Mouse (Mus musculus) CH12.LX (cell line): ENCODE data around the gene Ehmt2. TPM values are rescaled to one million over a fixed set of nuclear protein-coding genes. Genes with fewer than 3 reads are reported as not detected.

Experiments used
- DNase-seq: peaks from one replicate; pipeline ENCODE4 v3.0.0-alpha.2; 2013; ENCODE audit errors: extremely low read depth
- H3K27ac ChIP-seq: 2 replicates; pipeline ENCODE4 v1.5.1; 2012; ENCODE audit warnings: low read depth, mild to moderate bottlenecking, control low read depth, moderate library complexity; ENCODE audit not compliant: insufficient read depth
- H3K27me3 ChIP-seq: replicated peaks from 2 replicates; pipeline ENCODE3; 2012; ENCODE audit warnings: inconsistent platforms
- H3K36me3 ChIP-seq, 2 experiments: replicated peaks in 1 of 2; 2 replicates each; pipeline versions ENCODE3 to v1.6.1; 2012; ENCODE audit warnings: inconsistent platforms in 1 of 2, low read length in 1 of 2, mild to moderate bottlenecking in 1 of 2, mixed read lengths in 1 of 2, moderate library complexity in 1 of 2; ENCODE audit not compliant: control insufficient read depth in 1 of 2, insufficient read depth in 1 of 2
- H3K4me1 ChIP-seq, 2 experiments: 2 replicates each; pipeline ENCODE4 v1.6.1; 2012; ENCODE audit warnings: inconsistent platforms in 1 of 2, moderate library complexity in 1 of 2; ENCODE audit not compliant: insufficient read depth in 2 of 2, control insufficient read depth in 1 of 2
- H3K4me2 ChIP-seq: 2 replicates; pipeline ENCODE4 v1.6.1; 2012; ENCODE audit warnings: low read depth, mild to moderate bottlenecking, control low read depth; ENCODE audit not compliant: poor library complexity, insufficient read depth, severe bottlenecking
- H3K4me3 ChIP-seq, 3 experiments: fragments of 150-350 bp in 1 of 3; sonication (generic) in 1 of 3; replicated peaks in 1 of 3; 2 replicates each; pipeline versions ENCODE3 to v1.5.1; 2011 to 2012; ENCODE audit warnings: low read depth in 2 of 3, low read length in 2 of 3, mild to moderate bottlenecking in 2 of 3, moderate library complexity in 2 of 3, control low read depth in 1 of 3, improper control_type of control experiment in 1 of 3, inconsistent platforms in 1 of 3, mixed read lengths in 1 of 3; ENCODE audit not compliant: poor library complexity in 1 of 3
- H3K79me2 ChIP-seq: replicated peaks from 2 replicates; pipeline ENCODE4 v1.6.1; 2012; ENCODE audit warnings: mild to moderate bottlenecking, moderate library complexity; ENCODE audit not compliant: control insufficient read depth, poor library complexity, insufficient read depth, severe bottlenecking; ENCODE audit errors: extremely low read depth
- H3K9ac ChIP-seq: 2 replicates; pipeline ENCODE4 v1.6.1; 2012; ENCODE audit warnings: low read depth, mild to moderate bottlenecking, control low read depth, moderate library complexity; ENCODE audit not compliant: insufficient read depth
- H3K9me3 ChIP-seq: replicated peaks from 2 replicates; pipeline ENCODE3; 2012; ENCODE audit warnings: low read length, inconsistent platforms, mixed read lengths
- BHLHE40 ChIP-seq: IDR thresholded peaks from 2 replicates; pipeline ENCODE4 v1.6.1; 2011; ENCODE audit warnings: mild to moderate bottlenecking, low read depth, low read length, improper control_type of control experiment
- CHD2 ChIP-seq: IDR thresholded peaks from 2 replicates; pipeline ENCODE4 v1.6.1; 2011; ENCODE audit warnings: low read length, improper control_type of control experiment
- CTCF ChIP-seq, 2 experiments: IDR thresholded peaks in 1 of 2; conservative IDR thresholded peaks in 1 of 2; 2 replicates each; pipeline ENCODE4 v1.5.1; 2011 to 2012; ENCODE audit warnings: low read depth in 2 of 2, low read length in 2 of 2, improper control_type of control experiment in 1 of 2, inconsistent platforms in 1 of 2, mild to moderate bottlenecking in 1 of 2, moderate library complexity in 1 of 2
- E2F4 ChIP-seq: IDR thresholded peaks from 2 replicates; pipeline ENCODE4 v1.6.1; 2011; ENCODE audit warnings: low read depth, low read length, improper control_type of control experiment; ENCODE audit not compliant: insufficient replicate concordance
- ELF1 ChIP-seq: IDR thresholded peaks from 2 replicates; pipeline ENCODE4 v1.6.1; 2014; ENCODE audit warnings: low read depth, mild to moderate bottlenecking, inconsistent platforms, low read length, improper control_type of control experiment
- GABPA ChIP-seq: IDR thresholded peaks from 2 replicates; pipeline ENCODE4 v1.6.1; 2012; ENCODE audit warnings: low read depth, low read length, improper control_type of control experiment, inconsistent platforms; ENCODE audit not compliant: insufficient replicate concordance
- HCFC1 ChIP-seq: IDR thresholded peaks from 2 replicates; pipeline ENCODE4 v1.6.1; 2012; ENCODE audit warnings: low read depth, mild to moderate bottlenecking, inconsistent platforms, low read length, improper control_type of control experiment
- IRF4 ChIP-seq: IDR thresholded peaks from 2 replicates; pipeline ENCODE4 v1.6.1; 2014; ENCODE audit warnings: low read depth, mild to moderate bottlenecking, inconsistent platforms, low read length, improper control_type of control experiment
- JUND ChIP-seq: conservative IDR thresholded peaks from 2 replicates; pipeline ENCODE4 v1.6.1; 2011; ENCODE audit warnings: low read depth, low read length, improper control_type of control experiment
- KAT2A ChIP-seq: IDR thresholded peaks from 2 replicates; pipeline ENCODE4 v1.6.1; 2012; ENCODE audit warnings: low read length, improper control_type of control experiment, inconsistent platforms; ENCODE audit not compliant: insufficient replicate concordance
- MAFK ChIP-seq: IDR thresholded peaks from 2 replicates; pipeline ENCODE4 v1.6.1; 2011; ENCODE audit warnings: low read length, improper control_type of control experiment; ENCODE audit not compliant: insufficient replicate concordance
- MAX ChIP-seq: IDR thresholded peaks from 2 replicates; pipeline ENCODE4 v1.6.1; 2011; ENCODE audit warnings: low read length, improper control_type of control experiment
- MAZ ChIP-seq: IDR thresholded peaks from 2 replicates; pipeline ENCODE4 v1.6.1; 2012; ENCODE audit warnings: low read depth, mild to moderate bottlenecking, inconsistent platforms, low read length, improper control_type of control experiment, moderate library complexity
- MEF2A ChIP-seq: IDR thresholded peaks from 2 replicates; pipeline ENCODE4 v1.6.1; 2014; ENCODE audit warnings: low read depth, mild to moderate bottlenecking, inconsistent platforms, low read length, improper control_type of control experiment, borderline replicate concordance
- MXI1 ChIP-seq: IDR thresholded peaks from 2 replicates; pipeline ENCODE4 v1.6.1; 2011; ENCODE audit warnings: mild to moderate bottlenecking, low read depth, low read length, improper control_type of control experiment
- MYC ChIP-seq: IDR thresholded peaks from 2 replicates; pipeline ENCODE4 v1.6.1; 2011; ENCODE audit warnings: low read depth, mild to moderate bottlenecking, improper control_type of control experiment, low read length
- NELFE ChIP-seq: IDR thresholded peaks from 2 replicates; pipeline ENCODE4 v1.6.1; 2011; ENCODE audit warnings: low read depth, low read length, improper control_type of control experiment
- NRF1 ChIP-seq: IDR thresholded peaks from 2 replicates; pipeline ENCODE4 v1.6.1; 2014; ENCODE audit warnings: low read depth, mild to moderate bottlenecking, inconsistent platforms, low read length, improper control_type of control experiment, moderate library complexity
- PAX5 ChIP-seq: IDR thresholded peaks from 2 replicates; pipeline ENCODE4 v1.6.1; 2012; ENCODE audit warnings: low read length, inconsistent platforms, mixed read lengths
- POLR2A ChIP-seq: IDR thresholded peaks from 2 replicates; pipeline ENCODE4 v1.6.1; 2011; ENCODE audit warnings: low read depth, mild to moderate bottlenecking, improper control_type of control experiment, low read length
- POLR2AphosphoS2 ChIP-seq: IDR thresholded peaks from 2 replicates; pipeline ENCODE4 v1.6.1; 2011; ENCODE audit warnings: low read depth, low read length, improper control_type of control experiment
- RAD21 ChIP-seq: IDR thresholded peaks from 2 replicates; pipeline ENCODE4 v1.6.1; 2011; ENCODE audit warnings: low read depth, mild to moderate bottlenecking, low read length, improper control_type of control experiment, moderate library complexity
- SIN3A ChIP-seq: IDR thresholded peaks from 2 replicates; pipeline ENCODE4 v1.6.1; 2012; ENCODE audit warnings: low read length, improper control_type of control experiment, inconsistent platforms
- TCF12 ChIP-seq: IDR thresholded peaks from 2 replicates; pipeline ENCODE4 v1.6.1; 2014; ENCODE audit warnings: low read depth, mild to moderate bottlenecking, inconsistent platforms, low read length, improper control_type of control experiment
- UBTF ChIP-seq: IDR thresholded peaks from 2 replicates; pipeline ENCODE4 v1.6.1; 2012; ENCODE audit warnings: low read depth, mild to moderate bottlenecking, inconsistent platforms, low read length, improper control_type of control experiment, moderate library complexity
- USF2 ChIP-seq: conservative IDR thresholded peaks from 2 replicates; pipeline ENCODE4 v1.6.1; 2011; ENCODE audit warnings: low read depth, low read length, improper control_type of control experiment
- ZKSCAN1 ChIP-seq: IDR thresholded peaks from 2 replicates; pipeline ENCODE4 v1.6.1; 2012; ENCODE audit warnings: low read depth, inconsistent platforms, low read length, improper control_type of control experiment, borderline replicate concordance
- ZMIZ1 ChIP-seq: IDR thresholded peaks from 2 replicates; pipeline ENCODE4 v1.6.1; 2012; ENCODE audit warnings: low read depth, mild to moderate bottlenecking, inconsistent platforms, low read length, improper control_type of control experiment
- ZNF384 ChIP-seq: IDR thresholded peaks from 2 replicates; pipeline ENCODE4 v1.6.1; 2012; ENCODE audit warnings: low read depth, low read length, improper control_type of control experiment, inconsistent platforms
- dilution Hi-C: fragments of 300-500 bp; cut with MboI; formaldehyde crosslinking; loops from 2 replicates; pipeline ENCODE4 v1.14.3; 2020; ENCODE audit warnings: low sequenced_read_pairs; ENCODE audit not compliant: extremely low pct_unique_long_range_greater_than_20kb, extremely low pct_ligation_motif_present
- in situ Hi-C: fragments of 300-500 bp; cut with MboI; formaldehyde crosslinking; loops from 3 replicates; pipeline ENCODE4 v1.14.3; 2019; ENCODE audit warnings: low sequenced_read_pairs, low pct_ligation_motif_present, low pct_unique_long_range_greater_than_20kb, mixed read lengths
- polyA plus RNA-seq: library from polyadenylated mRNA; unstranded; fragments of >175 nt; gene quantifications from 2 replicates; pipeline ENCODE4 v1.2.1, GENCODE M21; 2012; ENCODE audit warnings: low read depth; ENCODE audit not compliant: insufficient read length
- total RNA-seq, 2 experiments: library from RNA; depleted of rRNA; stranded (reverse); fragments of 300-350 nt in 1 of 2; fragments of >200 nt in 1 of 2; gene quantifications; 2 replicates each; pipeline ENCODE4 v1.2.3; 2012 to 2014

Gene Ehmt2
- total and polyA plus RNA-seq, 3 experiments, result 73.5 to 150 (median 113) TPM

- in situ Hi-C loops (no loop called here), dilution Hi-C loops (no loop called here)
- H3K27me3 ChIP-seq, result no peaks in the 10 kb centered on the region
These were observed 33.4 kb downstream of the Ehmt2 start for GRCm38 (mm10) chr17:34931735-34932098.

GRCm38 (mm10) chr17:34932287-34932686 is 34.0 kb downstream of the Ehmt2 start:
- Histone ChIP-seq H3K9me3 (no peaks in the 10 kb centered on the region), H3K4me3 (peak overlapping the region; percentile 77 to 82 (median 79)), H3K27ac (no peak overlapping the region), H3K9ac (peak overlapping the region; percentile 28), H3K4me1 (peaks cover 8 to 39% of the 10 kb centered on the region in 2 experiments), H3K36me3 (peaks cover 16 to 46% of the 10 kb centered on the region in 2 experiments), H3K4me2 (peak overlapping the region; percentile 87), H3K79me2 (no peaks in the 10 kb centered on the region), H3K27me3 (no peaks in the 10 kb centered on the region)
- in situ Hi-C loops, result no loop called here
- DNase-seq, result peak; percentile 63
- TF ChIP-seq UBTF, result no peak
- no peak for TF ChIP-seq CTCF (conservative IDR thresholded peaks at IDR 0.05 in 1 of 2, IDR thresholded peaks at IDR 0.05 in 1 of 2; ENCODE audit: low read depth in 2 of 2, low read length in 2 of 2)
- no peak for TF ChIP-seq E2F4
- TF ChIP-seq MAX, result peak; percentile 79; the same call in 1 of the 2 replicates
- peak; percentile 89; the same call in 1 of the 2 replicates for TF ChIP-seq MYC
- no peak for TF ChIP-seq RAD21
- TF ChIP-seq POLR2AphosphoS2, result no peak
- TF ChIP-seq POLR2A, result no peak
- peak; percentile 73 for TF ChIP-seq ZNF384
- no peak for TF ChIP-seq JUND
- dilution Hi-C loops, result no loop called here

More at GRCm38 (mm10) chr17:34931735-34932098, 33.4 kb downstream of the Ehmt2 start:
- Histone ChIP-seq H3K9ac (peak overlapping the region; percentile 28), H3K79me2 (no peaks in the 10 kb centered on the region), H3K4me1 (peaks cover 11 to 39% of the 10 kb centered on the region in 2 experiments), H3K36me3 (peaks cover 16 to 45% of the 10 kb centered on the region in 2 experiments), H3K27ac (peak overlapping the region; percentile 6; the same call in 1 of the 2 replicates), H3K9me3 (no peaks in the 10 kb centered on the region), H3K4me3 (peak overlapping the region; percentile 77 to 82 (median 79)), H3K4me2 (peak overlapping the region; percentile 87)
- TF ChIP-seq POLR2AphosphoS2 (no peak), KAT2A (no peak), MAFK (no peak), MEF2A (no peak), IRF4 (no peak), PAX5 (no peak), GABPA (no peak), USF2 (no peak), ELF1 (no peak), HCFC1 (no peak), ZKSCAN1 (no peak), MAX (no peak), CHD2 (no peak), MXI1 (no peak), JUND (no peak), NRF1 (peak; percentile 83), ZMIZ1 (no peak), TCF12 (no peak), MAZ (no peak), MYC (0 out of 2 replicates have a peak, but pooled peaks have one; percentile 12), SIN3A (0 out of 2 replicates have a peak, but pooled peaks have one; percentile 19), NELFE (no peak), BHLHE40 (peak; percentile 13; the same call in 1 of the 2 replicates), UBTF (0 out of 2 replicates have a peak, but pooled peaks have one; percentile 16), RAD21 (no peak)
- peak; percentile 54 for DNase-seq
